Mouse (Mus musculus) C2C12 (cell line): ENCODE results near the gene Cep135. TPM values are rescaled to one million over a fixed set of nuclear protein-coding genes. Genes with fewer than 3 reads are reported as not detected.

Experiments
- H3K27me3 ChIP-seq: one replicate; pipeline ENCODE4 v1.6.1; 2011; ENCODE audit not compliant: control insufficient read depth, insufficient read depth, insufficient read length
- H3K36me3 ChIP-seq: one replicate; pipeline ENCODE4 v1.6.1; 2011; ENCODE audit not compliant: control insufficient read depth, insufficient read depth
- H3K4me3 ChIP-seq: one replicate; pipeline ENCODE4 v1.5.1; 2011; ENCODE audit warnings: mild to moderate bottlenecking, control low read depth; ENCODE audit not compliant: poor library complexity, insufficient read depth, severe bottlenecking
- H3K79me2 ChIP-seq: one replicate; pipeline ENCODE4 v1.6.1; 2011; ENCODE audit not compliant: control insufficient read depth, insufficient read depth
- H3K79me3 ChIP-seq: one replicate; pipeline ENCODE4 v1.6.1; 2011; ENCODE audit warnings: low read depth, control low read depth
- H3ac ChIP-seq: one replicate; pipeline ENCODE3; 2011; ENCODE audit warnings: low read depth; ENCODE audit not compliant: control insufficient read depth, insufficient read length
- CEBPB ChIP-seq: IDR thresholded peaks from one replicate; pipeline ENCODE4 v1.6.1; 2011; ENCODE audit warnings: low read depth, mild to moderate bottlenecking, control low read depth, moderate library complexity
- CTCF ChIP-seq: IDR thresholded peaks from one replicate; pipeline ENCODE4 v1.5.1; 2011; ENCODE audit not compliant: control insufficient read depth, insufficient read depth, insufficient read length
- FOSL1 ChIP-seq: IDR thresholded peaks from one replicate; pipeline ENCODE4 v1.8.0; 2011; ENCODE audit warnings: mild to moderate bottlenecking, low read length; ENCODE audit not compliant: poor library complexity, insufficient read depth, severe bottlenecking
- MAX ChIP-seq: IDR thresholded peaks from one replicate; pipeline ENCODE4 v1.6.1; 2011; ENCODE audit warnings: mild to moderate bottlenecking, control low read depth
- MYOD1 ChIP-seq: IDR thresholded peaks from one replicate; pipeline ENCODE4 v1.6.1; 2011; ENCODE audit warnings: low read depth; ENCODE audit not compliant: control insufficient read depth, insufficient read length
- MYOG ChIP-seq: IDR thresholded peaks from one replicate; pipeline ENCODE4 v1.6.1; 2011; ENCODE audit not compliant: control insufficient read depth, insufficient read length; ENCODE audit errors: extremely low read depth
- USF1 ChIP-seq: IDR thresholded peaks from one replicate; pipeline ENCODE4 v1.6.1; 2011; ENCODE audit warnings: low read depth, mild to moderate bottlenecking, control low read depth, moderate library complexity
- polyA plus RNA-seq: library from polyadenylated mRNA; unstranded; fragments of >200 nt; fragmentation: generic; extraction: Trizol; gene quantifications from one replicate; pipeline ENCODE4 v1.2.1, GENCODE M21; 2012; ENCODE audit warnings: missing spikeins

The Cep135 gene
- polyA plus RNA-seq, 1 experiment: 1.6 TPM

DNA sequence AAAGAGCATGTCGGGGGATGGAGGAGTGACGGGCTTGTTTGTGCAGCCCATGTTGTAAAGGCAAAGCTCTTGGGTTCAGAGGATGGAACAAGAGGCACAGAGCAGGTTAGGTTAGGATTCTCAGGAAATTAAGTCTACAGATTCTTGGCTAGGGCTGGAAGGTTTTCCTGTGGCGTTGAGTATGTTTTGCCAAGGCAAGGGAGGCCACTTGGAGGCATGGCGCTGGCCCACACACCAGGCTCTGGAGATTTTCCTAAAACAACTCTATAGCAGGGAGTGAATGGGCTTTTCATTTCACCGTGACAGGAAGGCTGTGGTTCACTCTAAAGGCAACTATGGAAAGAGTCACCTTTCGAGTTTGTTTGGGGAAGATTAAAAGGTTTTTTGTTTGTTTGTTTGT, 100.1 kb downstream of the Cep135 start:
- H3K79me3 ChIP-seq: no peaks in the 10 kb centered on the region
- H3K36me3 ChIP-seq: no peaks in the 10 kb centered on the region
- H3K79me2 ChIP-seq: no peaks in the 10 kb centered on the region
- no peak for TF ChIP-seq USF1
- TF ChIP-seq CEBPB: no peak
- no peak for TF ChIP-seq MYOG
- TF ChIP-seq CTCF: no peak
- H3K27me3 ChIP-seq: no peaks in the 10 kb centered on the region
- no peak overlapping the region for H3K4me3 ChIP-seq
- H3ac ChIP-seq: no peak overlapping the region

DNA sequence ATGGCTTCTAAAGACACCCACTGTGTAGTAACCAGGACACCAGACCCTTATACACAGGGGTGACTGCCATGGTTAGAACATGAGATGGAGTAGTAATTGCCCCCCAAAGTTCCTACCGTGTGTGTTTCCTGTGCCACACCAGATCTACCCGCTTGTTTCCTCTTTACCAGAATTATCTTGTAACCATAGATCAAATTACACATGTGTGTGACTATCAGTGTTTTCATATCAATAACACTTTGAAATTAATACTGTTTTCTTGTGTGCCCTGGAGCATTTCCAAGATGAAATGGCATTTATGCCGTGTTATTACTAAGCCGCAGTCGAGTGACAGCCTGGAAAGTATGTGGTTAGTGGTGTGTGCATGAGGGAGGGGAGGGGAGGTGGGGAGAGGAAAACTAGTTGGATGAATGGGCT, 101.7 kb downstream of the Cep135 start:
- TF ChIP-seq MYOG (no peak), FOSL1 (no peak), CEBPB (no peak), MAX (no peak), CTCF (no peak), MYOD1 (no peak), USF1 (no peak)
- H3K4me3 ChIP-seq: no peak overlapping the region
- no peaks in the 10 kb centered on the region for H3K27me3 ChIP-seq

DNA sequence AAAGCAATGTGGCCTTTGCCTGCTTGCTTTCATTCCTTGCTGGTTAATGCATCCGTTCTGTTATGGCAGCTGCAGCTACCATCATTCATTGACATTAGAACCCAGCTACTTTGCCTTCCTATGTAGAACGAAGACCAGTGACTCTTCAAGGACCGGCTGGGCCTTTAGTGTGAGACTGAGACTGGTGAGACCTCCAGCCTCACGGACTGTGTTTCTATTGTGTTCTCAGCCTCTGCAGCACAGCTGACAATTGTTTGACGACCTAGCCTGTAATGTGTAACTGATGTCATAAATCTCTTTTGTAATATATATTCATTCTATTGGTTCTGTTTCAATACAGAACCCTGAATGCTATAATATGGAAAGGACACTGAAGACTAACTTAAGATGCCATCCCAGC, 102.8 kb downstream of the Cep135 start:
- H3K27me3 ChIP-seq: no peaks in the 10 kb centered on the region
- H3K79me3 ChIP-seq: no peaks in the 10 kb centered on the region
- no peak for TF ChIP-seq FOSL1
- no peak for TF ChIP-seq MAX
- TF ChIP-seq MYOD1: no peak
- no peak for TF ChIP-seq USF1
- no peak for TF ChIP-seq CTCF
- TF ChIP-seq CEBPB: no peak
- TF ChIP-seq MYOG: no peak
- H3K79me2 ChIP-seq: no peaks in the 10 kb centered on the region
- H3K36me3 ChIP-seq: no peaks in the 10 kb centered on the region
- no peak overlapping the region for H3ac ChIP-seq
- H3K4me3 ChIP-seq: no peak overlapping the region

More for the DNA sequence above, 101.7 kb downstream of the Cep135 start:
- Histone ChIP-seq H3K79me3 (no peaks in the 10 kb centered on the region), H3K79me2 (no peaks in the 10 kb centered on the region), H3ac (no peak overlapping the region), H3K36me3 (no peaks in the 10 kb centered on the region)

DNA sequence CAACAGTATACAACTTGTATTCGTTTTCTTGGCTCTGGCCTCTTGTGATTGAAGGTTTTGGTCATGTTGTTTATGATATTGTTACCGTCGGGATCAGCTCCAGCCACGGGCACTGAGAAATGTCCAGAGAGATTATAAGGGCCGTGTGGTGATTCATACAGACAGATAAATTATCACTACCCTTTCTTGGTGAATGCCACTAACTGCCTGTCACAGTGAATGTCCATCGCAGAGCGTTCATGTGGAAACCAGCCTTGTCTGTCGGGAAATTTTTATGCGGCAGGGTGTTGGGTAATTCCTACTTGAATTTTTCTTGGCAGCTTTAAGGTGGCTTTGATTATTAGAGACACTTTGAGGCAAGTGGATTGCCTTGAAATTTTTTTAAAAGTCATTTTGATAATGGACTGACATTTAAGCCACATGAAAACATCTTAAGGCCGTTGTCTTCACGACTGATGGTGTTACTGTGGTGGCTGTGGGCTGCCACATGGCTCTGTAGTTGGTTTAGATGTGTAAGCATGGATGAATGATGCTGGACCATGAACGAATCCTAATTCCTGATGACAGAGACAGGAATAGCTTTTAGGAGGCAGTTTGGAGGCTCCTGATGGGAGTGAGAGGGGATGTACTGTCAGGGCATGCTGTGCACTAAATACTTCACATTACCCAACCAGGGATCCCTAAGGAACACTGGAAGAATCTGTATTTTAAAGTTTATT, 103.4 kb downstream of the Cep135 start:
- no peak overlapping the region for H3K4me3 ChIP-seq
- H3ac ChIP-seq: no peak overlapping the region
- TF ChIP-seq FOSL1: no peak
- no peak for TF ChIP-seq MYOD1
- no peak for TF ChIP-seq USF1
- no peak for TF ChIP-seq MAX
- no peak for TF ChIP-seq MYOG
- no peak for TF ChIP-seq CEBPB
- TF ChIP-seq CTCF: no peak
- no peaks in the 10 kb centered on the region for H3K27me3 ChIP-seq
- no peaks in the 10 kb centered on the region for H3K36me3 ChIP-seq
- no peaks in the 10 kb centered on the region for H3K79me3 ChIP-seq
- H3K79me2 ChIP-seq: no peaks in the 10 kb centered on the region

Other genes starting within 250 kb of the Cep135 start
- 0.23 TPM for gene Nmu, start 224.9 kb upstream of the Cep135 start, polyA plus RNA-seq
- not detected for gene Gm7271, start 104.7 kb upstream of the Cep135 start, polyA plus RNA-seq
- gene Exoc1, start 59.4 kb upstream of the Cep135 start, polyA plus RNA-seq: 17.6 TPM
- gene C530008M17Rik, start 67.8 kb downstream of the Cep135 start, polyA plus RNA-seq: 4.6 TPM